Mouse (Mus musculus): Measurements from ENCODE around the gene Ddi2.

DNA sequence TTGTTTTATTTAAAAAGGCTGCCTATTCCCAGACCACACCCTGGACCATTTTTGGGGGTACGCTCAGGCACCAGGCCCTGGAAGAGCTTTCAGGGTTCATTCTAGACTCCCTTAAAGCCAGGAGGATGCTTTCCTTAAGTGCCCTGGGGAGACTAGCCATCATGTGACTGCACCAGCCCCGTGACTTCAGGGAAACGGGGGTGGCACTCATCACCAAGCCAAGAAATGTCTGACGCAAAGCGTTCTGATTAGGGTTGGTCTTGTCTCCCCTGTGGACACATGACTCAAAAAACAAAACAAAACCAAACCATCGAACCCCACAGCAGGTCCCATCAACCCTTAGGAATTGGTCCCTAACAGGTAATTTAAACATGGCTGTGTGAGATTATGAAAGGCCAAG is 71.9 kb downstream of the Ddi2 start:
- TF ChIP-seq CTCF (IDR thresholded peaks at IDR 0.05; ENCODE audit: low read depth) (no peak), EP300 (IDR thresholded peaks at IDR 0.05; ENCODE audit: low read depth) (no peak)
